Mouse (Mus musculus) adrenal gland, postnatal 14 days (tissue): ENCODE measurements around the gene Kcnj5. TPM values are rescaled to one million over a fixed set of nuclear protein-coding genes. Genes with fewer than 3 reads are reported as not detected.

Experiments used
- DNase-seq: peaks from one replicate; pipeline ENCODE4 v3.0.0; 2021; ENCODE audit warnings: mixed read lengths
- long read RNA-seq, 2 experiments: library from polyadenylated mRNA; stranded (forward); transcript quantifications; one replicate each; pipeline ENCODE4 v2.0.0; 2021
- total RNA-seq: library from RNA; stranded (reverse); gene quantifications from 2 replicates; pipeline ENCODE4 v1.2.3, GENCODE M21; 2021

Gene Kcnj5
- 0.22 and 0.26 TPM in 2 replicates for total RNA-seq
- long read RNA-seq, experiment 1, partial matches to known transcripts = 0 of 2 reads
- long read RNA-seq, experiment 1, other reads (novel, unspliced or antisense) = 2 of 2 reads
- long read RNA-seq, experiment 2 = 0 reads

- peak; percentile 21 for DNase-seq
These were observed at the start of gene Kcnj5 for GRCm38 (mm10) chr9:32344051-32344450. TSS of gene Kcnj5 (minus strand) at chr9:32344350.

GRCm38 (mm10) chr9:32392716-32393115 lies 48.6 kb upstream of the Kcnj5 start:
- DNase-seq = no peak

GRCm38 (mm10) chr9:32391701-32392100 lies 47.6 kb upstream of the Kcnj5 start:
- no peak for DNase-seq

- DNase-seq = no peak
These were observed 46.9 kb upstream of the Kcnj5 start for GRCm38 (mm10) chr9:32391092-32391491.

GRCm38 (mm10) chr9:32388120-32388519 lies 44.0 kb upstream of the Kcnj5 start:
- DNase-seq = peak; percentile 21

GRCm38 (mm10) chr9:32384906-32385305 lies 40.8 kb upstream of the Kcnj5 start:
- no peak for DNase-seq

- DNase-seq = no peak
These were observed 32.9 kb upstream of the Kcnj5 start for GRCm38 (mm10) chr9:32376863-32377590.

GRCm38 (mm10) chr9:32376031-32376430 lies 31.9 kb upstream of the Kcnj5 start:
- DNase-seq = no peak

- no peak for DNase-seq
These were observed 29.5 kb upstream of the Kcnj5 start for GRCm38 (mm10) chr9:32373656-32374055.

GRCm38 (mm10) chr9:32372202-32372601 lies 28.1 kb upstream of the Kcnj5 start, which contains the start of gene Kcnj1:
TSS of gene Kcnj1 (plus strand) at chr9:32372493.
- DNase-seq = no peak

GRCm38 (mm10) chr9:32369388-32369787 lies 25.2 kb upstream of the Kcnj5 start:
- no peak for DNase-seq

GRCm38 (mm10) chr9:32368812-32369211 lies 24.7 kb upstream of the Kcnj5 start:
- peak; percentile 32 for DNase-seq

- DNase-seq = no peak
These were observed 16.6 kb upstream of the Kcnj5 start for GRCm38 (mm10) chr9:32360770-32361169.

- DNase-seq = peak; percentile 83
These were observed 6.2 kb upstream of the Kcnj5 start for GRCm38 (mm10) chr9:32350332-32350731.

GRCm38 (mm10) chr9:32349344-32349743 lies 5.2 kb upstream of the Kcnj5 start:
- DNase-seq = no peak

GRCm38 (mm10) chr9:32348096-32348495 lies 3.9 kb upstream of the Kcnj5 start:
- DNase-seq = no peak

GRCm38 (mm10) chr9:32344489-32344888 lies 339 bp upstream of the Kcnj5 start:
- no peak for DNase-seq

- no peak for DNase-seq
These were observed 1.2 kb downstream of the Kcnj5 start for GRCm38 (mm10) chr9:32342929-32343328.

- DNase-seq = no peak
These were observed 3.3 kb downstream of the Kcnj5 start for GRCm38 (mm10) chr9:32340831-32341230.

- DNase-seq = peak; percentile 16
These were observed 8.6 kb downstream of the Kcnj5 start for GRCm38 (mm10) chr9:32335389-32336150.

GRCm38 (mm10) chr9:32331162-32331561 lies 13.0 kb downstream of the Kcnj5 start:
- DNase-seq = no peak

- no peak for DNase-seq
These were observed 15.4 kb downstream of the Kcnj5 start for GRCm38 (mm10) chr9:32328777-32329176.

GRCm38 (mm10) chr9:32323610-32324009 lies 20.5 kb downstream of the Kcnj5 start:
- DNase-seq = no peak
